Mouse (Mus musculus): ENCODE data around the gene Cyld.
A peak's percentile ranks its signal among the peaks of the same experiment; 100 is the strongest.

The Cyld gene

GRCm38 (mm10) chr8:88792691-88793323, 96.0 kb downstream of the Cyld start:
- DNase-seq (ENCODE audit: low spot score in 2 of 2), result peak in 1 of 2 experiments; percentile 18

- no peak for DNase-seq (ENCODE audit: low spot score in 2 of 2)
Observed at GRCm38 (mm10) chr8:88793324-88793722, 96.5 kb downstream of the Cyld start.

GRCm38 (mm10) chr8:88793746-88794614, 97.2 kb downstream of the Cyld start:
- no peak for DNase-seq (ENCODE audit: low spot score in 2 of 2)

- no peak for DNase-seq (ENCODE audit: low spot score in 2 of 2)
Observed at GRCm38 (mm10) chr8:88794615-88794907, 97.7 kb downstream of the Cyld start.

GRCm38 (mm10) chr8:88795896-88796295, 99.1 kb downstream of the Cyld start:
- no peak for DNase-seq (ENCODE audit: low spot score in 2 of 2)

GRCm38 (mm10) chr8:88796651-88797050, 99.8 kb downstream of the Cyld start:
- DNase-seq (ENCODE audit: low spot score in 2 of 2), result no peak
